Mouse (Mus musculus): Measurements from ENCODE around the gene Rpl3.

The Rpl3 gene

DNA sequence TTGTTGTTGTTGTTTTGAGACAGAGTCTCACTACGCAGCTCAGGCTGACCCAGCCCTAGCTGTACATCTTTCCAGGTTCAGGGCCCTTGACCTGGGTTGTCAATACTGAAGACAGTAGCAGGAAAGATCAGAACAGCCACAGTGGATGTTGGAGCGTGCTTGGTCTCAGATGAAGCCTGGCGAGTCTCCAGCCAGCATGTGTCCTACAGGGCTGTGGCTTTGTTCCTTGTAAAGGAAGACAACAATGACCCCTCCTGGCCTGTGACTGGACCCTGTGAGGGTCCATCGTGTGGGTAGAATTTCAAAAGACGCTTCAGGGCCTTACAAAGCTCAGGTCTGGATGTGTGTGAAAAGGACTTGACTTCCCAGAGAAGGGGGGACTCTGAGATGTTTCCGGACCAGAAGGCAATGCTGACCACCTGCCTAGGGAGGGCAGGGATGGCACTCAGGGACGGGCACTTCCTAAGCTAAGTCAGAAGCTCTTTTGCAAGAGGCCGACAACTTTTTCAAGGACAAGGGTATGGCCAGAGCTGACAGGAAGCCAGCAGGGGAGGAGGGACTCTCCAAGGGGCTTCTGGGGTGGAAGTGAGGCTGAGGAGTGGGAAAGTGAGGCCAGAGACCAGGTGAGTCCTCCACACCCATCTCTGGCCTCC lies 38.2 kb downstream of the Rpl3 start:
- H3K36me3 ChIP-seq (ENCODE audit: control insufficient read depth, insufficient read depth, low read length, poor library complexity, severe bottlenecking): no peaks in the 10 kb centered on the region
- no peak for DNase-seq (ENCODE audit: low read depth, low spot score)
- H3K27me3 ChIP-seq (ENCODE audit: control insufficient read depth, insufficient read depth, low read length, poor library complexity, severe bottlenecking): no peaks in the 10 kb centered on the region

DNA sequence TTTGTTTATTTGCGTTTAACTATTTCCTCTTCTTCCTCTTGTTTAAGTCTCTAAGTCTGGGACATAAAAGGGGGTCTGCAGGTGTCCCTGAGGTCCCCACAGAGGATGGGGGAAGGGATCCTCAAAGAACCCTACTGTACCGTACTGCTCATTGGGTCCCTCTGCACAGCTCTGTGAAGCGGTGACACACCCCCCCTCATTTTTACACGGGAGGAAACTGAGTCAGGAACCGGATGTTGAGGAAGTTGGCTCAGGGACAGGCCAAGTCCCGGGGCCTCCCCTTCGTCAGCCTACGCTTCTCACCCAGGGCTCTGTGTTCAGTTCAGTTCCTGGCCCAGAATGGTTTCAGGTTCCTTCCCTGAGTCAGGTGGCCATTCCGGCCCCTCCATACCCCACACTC lies 39.9 kb downstream of the Rpl3 start:
- no peaks in the 10 kb centered on the region for H3K36me3 ChIP-seq (ENCODE audit: control insufficient read depth, insufficient read depth, low read length, poor library complexity, severe bottlenecking)
- DNase-seq (ENCODE audit: low read depth, low spot score): no peak
- no peaks in the 10 kb centered on the region for H3K27me3 ChIP-seq (ENCODE audit: control insufficient read depth, insufficient read depth, low read length, poor library complexity, severe bottlenecking)

DNA sequence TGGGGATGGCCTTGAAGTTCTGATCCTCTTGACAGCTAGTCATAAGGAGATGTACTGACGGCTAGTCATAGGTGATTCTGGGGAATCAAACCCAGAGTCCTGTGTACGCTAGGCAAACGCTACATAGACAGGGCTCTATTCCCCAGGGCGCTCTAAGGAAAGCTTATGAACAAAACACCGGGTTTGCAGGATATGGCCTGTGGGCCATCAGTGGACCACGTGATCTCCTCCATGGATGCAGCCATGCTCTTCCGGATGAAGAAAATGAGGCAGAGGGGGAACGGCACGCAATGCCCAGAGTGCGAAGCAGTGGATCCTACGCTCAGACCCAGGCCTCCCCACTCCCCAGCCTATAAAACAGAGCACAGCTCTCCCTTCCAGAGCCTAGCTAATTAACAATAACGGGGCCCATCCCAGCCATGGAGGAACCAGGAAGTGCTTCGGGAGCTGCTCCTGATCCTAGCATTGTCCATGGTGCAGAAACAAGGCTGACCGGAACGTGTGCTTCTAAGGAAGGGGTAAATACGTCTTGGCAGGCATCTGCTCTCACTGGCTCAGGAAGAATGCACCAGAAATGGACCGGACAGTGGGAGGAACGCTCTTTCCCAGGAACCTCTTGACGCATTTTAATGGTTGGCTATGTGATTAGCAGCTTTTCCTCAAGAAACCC lies 40.4 kb downstream of the Rpl3 start:
- H3K36me3 ChIP-seq (ENCODE audit: control insufficient read depth, insufficient read depth, low read length, poor library complexity, severe bottlenecking): no peaks in the 10 kb centered on the region

DNA sequence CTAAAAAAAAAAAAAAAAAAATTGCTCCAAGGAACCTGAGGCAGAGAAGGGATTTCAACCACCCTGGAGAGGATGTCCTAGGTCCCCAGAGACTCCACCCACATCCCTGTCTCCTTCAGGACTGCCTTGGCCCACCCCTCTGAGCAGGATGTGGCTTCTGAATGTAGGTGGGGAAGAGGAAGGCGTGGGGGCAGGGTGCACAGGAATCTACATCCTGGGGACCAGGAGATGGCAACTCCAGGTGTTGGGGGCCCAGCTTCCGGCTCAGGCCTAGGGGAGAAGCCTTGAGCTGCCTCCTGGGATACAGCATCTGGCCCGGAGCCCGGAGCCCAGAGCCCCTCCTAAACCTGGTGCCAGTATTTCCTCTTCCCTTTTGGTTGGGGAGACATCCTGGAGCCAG lies 41.6 kb downstream of the Rpl3 start:
- no peaks in the 10 kb centered on the region for H3K36me3 ChIP-seq (ENCODE audit: control insufficient read depth, insufficient read depth, low read length, poor library complexity, severe bottlenecking)
- no peaks in the 10 kb centered on the region for H3K27me3 ChIP-seq (ENCODE audit: control insufficient read depth, insufficient read depth, low read length, poor library complexity, severe bottlenecking)
- no peak for DNase-seq (ENCODE audit: low read depth, low spot score)

More for the DNA sequence above, 40.4 kb downstream of the Rpl3 start:
- DNase-seq (ENCODE audit: low read depth, low spot score): no peak
- H3K27me3 ChIP-seq (ENCODE audit: control insufficient read depth, insufficient read depth, low read length, poor library complexity, severe bottlenecking): no peaks in the 10 kb centered on the region

DNA sequence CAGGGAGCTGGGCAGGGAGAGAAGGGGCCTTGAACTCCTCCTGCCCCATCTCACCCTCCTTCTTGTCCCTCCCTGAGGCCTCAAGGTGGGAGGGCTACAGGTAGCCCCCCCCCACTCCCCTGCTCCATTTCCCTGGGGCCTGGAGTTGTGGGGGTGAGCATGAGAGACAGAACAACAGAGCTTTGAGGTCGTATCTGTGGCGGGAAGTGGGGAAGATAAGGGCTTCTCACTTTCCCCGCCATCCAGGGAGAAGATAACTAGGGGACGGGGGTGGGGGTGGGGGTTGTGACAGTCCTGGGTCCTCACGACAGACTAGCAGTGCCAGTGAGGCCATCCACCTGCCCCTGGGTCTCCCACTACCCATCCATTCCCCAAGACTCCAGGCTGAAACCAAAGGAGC lies 43.7 kb downstream of the Rpl3 start:
- no peak for DNase-seq (ENCODE audit: low read depth, low spot score)
- Histone ChIP-seq H3K27me3 (ENCODE audit: control insufficient read depth, insufficient read depth, low read length, poor library complexity, severe bottlenecking) (no peaks in the 10 kb centered on the region), H3K36me3 (ENCODE audit: control insufficient read depth, insufficient read depth, low read length, poor library complexity, severe bottlenecking) (no peaks in the 10 kb centered on the region)

DNA sequence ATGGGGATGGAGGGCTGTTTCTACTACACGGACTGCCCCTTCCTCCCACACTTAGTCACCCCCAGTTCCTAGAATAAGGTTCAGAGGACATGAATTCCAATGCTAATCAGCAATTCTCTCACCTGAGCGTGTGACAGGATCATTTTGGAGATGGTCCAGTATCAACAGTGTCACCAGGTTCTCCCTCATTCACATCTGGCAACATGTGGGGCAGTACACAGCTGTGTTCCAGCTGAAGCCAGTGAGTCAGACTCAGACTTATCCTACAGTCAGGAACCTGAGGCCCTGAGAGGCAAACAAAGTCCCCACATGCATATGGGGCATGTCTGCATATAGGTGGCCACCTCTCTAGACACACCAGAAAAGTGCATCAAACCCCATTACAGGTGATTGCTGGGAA lies 44.4 kb downstream of the Rpl3 start:
- no peak for DNase-seq (ENCODE audit: low read depth, low spot score)

DNA sequence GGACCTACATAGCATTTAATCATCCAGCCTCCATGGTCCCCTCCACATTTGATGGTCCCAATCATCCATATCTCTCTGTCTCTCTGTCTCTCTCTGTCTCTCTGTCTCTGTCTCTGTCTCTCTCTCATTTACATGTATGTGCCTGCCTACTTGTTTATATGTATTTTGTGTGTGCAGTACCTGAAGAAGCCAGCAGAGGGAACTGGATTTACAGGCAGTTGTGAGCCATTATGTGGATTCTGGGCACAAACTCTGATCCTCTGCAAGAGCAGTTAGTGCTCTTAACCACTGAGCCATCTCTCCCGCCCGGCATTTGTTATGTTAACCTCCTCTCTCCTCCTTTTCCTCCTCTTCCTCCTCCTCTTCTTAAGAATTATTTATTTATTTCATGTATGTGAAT lies 45.9 kb downstream of the Rpl3 start:
- DNase-seq (ENCODE audit: low read depth, low spot score): peak; percentile 25
- Histone ChIP-seq H3K36me3 (ENCODE audit: control insufficient read depth, insufficient read depth, low read length, poor library complexity, severe bottlenecking) (no peaks in the 10 kb centered on the region), H3K27me3 (ENCODE audit: control insufficient read depth, insufficient read depth, low read length, poor library complexity, severe bottlenecking) (no peaks in the 10 kb centered on the region)

More for the DNA sequence above, 44.4 kb downstream of the Rpl3 start:
- Histone ChIP-seq H3K27me3 (ENCODE audit: control insufficient read depth, insufficient read depth, low read length, poor library complexity, severe bottlenecking) (no peaks in the 10 kb centered on the region), H3K36me3 (ENCODE audit: control insufficient read depth, insufficient read depth, low read length, poor library complexity, severe bottlenecking) (no peaks in the 10 kb centered on the region)

DNA sequence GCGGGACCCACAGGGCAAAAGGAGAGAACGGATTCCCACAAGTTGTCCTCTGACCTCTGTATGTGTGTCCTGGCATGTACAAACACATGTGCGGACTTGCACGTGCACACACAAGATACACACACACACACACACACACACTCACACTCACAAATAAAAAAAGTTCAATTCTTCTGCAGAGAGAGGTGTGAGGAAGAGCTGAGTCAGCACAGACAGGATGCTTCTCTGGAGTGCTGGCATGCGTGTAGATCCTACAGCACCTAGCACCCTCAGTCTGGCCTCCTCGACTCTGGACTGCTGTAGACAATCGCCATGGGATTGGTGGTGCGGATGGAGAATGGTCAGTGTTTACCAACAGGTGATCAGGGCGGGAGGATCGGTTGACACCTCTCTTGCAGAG lies 47.4 kb downstream of the Rpl3 start:
- Histone ChIP-seq H3K36me3 (ENCODE audit: control insufficient read depth, insufficient read depth, low read length, poor library complexity, severe bottlenecking) (no peaks in the 10 kb centered on the region), H3K27me3 (ENCODE audit: control insufficient read depth, insufficient read depth, low read length, poor library complexity, severe bottlenecking) (no peaks in the 10 kb centered on the region)
- no peak for DNase-seq (ENCODE audit: low read depth, low spot score)

DNA sequence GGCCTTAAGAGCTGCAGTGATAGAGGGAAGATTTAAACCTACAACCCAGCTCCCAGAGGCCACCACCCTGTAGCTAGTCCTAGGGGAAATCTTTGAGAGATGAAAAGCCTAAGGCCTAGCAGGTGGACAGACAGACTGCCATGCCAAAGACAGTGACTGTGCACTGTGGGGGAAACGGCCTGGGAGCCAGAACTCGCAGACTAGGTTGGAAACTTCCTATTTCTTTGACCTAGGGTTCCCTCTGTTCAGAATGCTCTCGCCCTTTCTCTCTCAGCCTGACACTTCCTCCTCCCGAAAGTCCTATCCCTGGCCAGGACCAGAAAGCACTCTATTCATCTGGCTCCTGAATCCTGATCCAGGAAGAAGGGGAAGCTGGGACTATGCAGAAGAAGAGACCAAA lies 49.5 kb downstream of the Rpl3 start:
- DNase-seq (ENCODE audit: low read depth, low spot score): no peak
- no peaks in the 10 kb centered on the region for H3K27me3 ChIP-seq (ENCODE audit: control insufficient read depth, insufficient read depth, low read length, poor library complexity, severe bottlenecking)
- no peaks in the 10 kb centered on the region for H3K36me3 ChIP-seq (ENCODE audit: control insufficient read depth, insufficient read depth, low read length, poor library complexity, severe bottlenecking)

DNA sequence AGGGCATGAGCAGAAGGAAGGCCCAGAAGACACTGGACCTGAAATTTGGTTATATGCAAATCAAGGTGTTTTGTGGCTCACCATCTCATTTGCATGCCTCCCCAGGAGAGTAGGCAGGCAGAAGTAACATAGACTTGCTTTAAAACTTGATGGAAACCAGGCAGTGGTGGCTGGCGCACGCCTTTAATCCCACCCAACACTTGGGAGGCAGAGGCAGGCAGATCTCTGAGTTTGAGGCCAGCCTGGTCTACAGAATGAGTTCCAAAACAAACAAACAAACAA lies 53.6 kb downstream of the Rpl3 start:
- no peaks in the 10 kb centered on the region for H3K36me3 ChIP-seq (ENCODE audit: control insufficient read depth, insufficient read depth, low read length, poor library complexity, severe bottlenecking)
- H3K27me3 ChIP-seq (ENCODE audit: control insufficient read depth, insufficient read depth, low read length, poor library complexity, severe bottlenecking): no peaks in the 10 kb centered on the region
- peak; percentile 52 for DNase-seq (ENCODE audit: low read depth, low spot score)

DNA sequence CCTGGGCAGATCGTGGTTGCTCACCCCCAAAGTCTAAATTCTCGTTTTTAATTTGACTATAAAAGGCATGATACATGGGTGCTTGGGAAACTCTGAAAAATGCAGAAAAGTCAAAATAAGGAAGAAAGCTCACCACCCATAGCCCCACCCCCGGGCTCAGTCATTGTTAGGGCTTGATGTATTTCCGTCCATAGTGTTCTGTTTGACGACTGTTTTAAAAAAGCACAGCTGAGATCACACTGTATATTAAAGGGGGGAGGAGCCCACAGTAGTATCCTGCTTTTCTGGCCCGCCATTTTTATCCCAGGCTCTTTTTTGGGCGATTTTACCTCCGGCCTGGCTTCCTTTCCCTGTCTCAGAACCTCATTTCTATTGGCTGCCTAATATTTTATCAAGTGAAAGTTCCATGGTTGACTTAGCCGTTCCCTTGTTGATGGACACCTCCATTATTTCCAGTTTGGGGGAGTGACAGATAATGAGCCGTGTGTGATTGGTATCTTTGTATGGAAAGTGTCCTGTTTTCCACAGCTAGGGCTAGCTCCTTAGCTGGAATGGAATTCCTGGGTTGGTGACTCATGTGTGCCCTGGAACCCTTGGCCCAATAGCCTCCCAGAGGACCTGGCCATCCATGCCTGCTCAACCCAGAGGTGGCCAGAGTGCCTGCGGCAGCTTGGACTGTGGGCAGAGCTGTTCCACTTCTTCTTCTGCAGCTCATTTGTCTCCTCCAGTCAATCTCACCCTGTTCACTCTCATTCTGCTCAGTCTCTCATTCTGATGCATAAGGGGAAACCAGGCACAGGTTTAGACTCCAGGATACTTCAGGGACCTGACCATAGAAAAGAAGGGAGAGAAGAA lies 54.2 kb downstream of the Rpl3 start:
- no peaks in the 10 kb centered on the region for H3K36me3 ChIP-seq (ENCODE audit: control insufficient read depth, insufficient read depth, low read length, poor library complexity, severe bottlenecking)
- DNase-seq (ENCODE audit: low read depth, low spot score): peak; percentile 12
- no peaks in the 10 kb centered on the region for H3K27me3 ChIP-seq (ENCODE audit: control insufficient read depth, insufficient read depth, low read length, poor library complexity, severe bottlenecking)

DNA sequence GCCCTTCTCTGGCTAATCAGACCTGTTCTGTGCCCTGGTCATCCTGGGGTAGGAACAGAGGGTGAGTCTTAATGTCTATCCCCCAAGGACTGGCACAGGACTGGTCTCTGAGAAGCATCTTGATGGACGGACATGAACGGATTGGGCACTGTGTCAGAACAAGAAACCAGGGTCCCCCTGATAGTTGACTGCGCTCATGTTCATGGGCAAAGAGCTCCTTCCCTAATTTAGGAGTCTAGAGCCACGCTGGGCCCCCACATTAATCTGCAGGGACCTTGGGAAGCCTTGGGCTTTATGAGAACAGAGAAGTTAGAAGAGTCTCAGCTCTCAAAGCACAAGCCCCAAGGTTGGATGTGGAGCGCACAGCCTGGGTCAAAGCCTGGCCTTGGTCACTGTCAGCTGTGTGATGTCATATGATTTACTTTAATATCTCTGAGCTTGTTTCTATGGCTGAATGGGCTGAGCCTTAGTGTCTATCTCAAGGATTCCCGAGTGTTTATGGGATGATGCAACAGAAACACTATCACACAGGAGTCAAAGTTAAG lies 56.3 kb downstream of the Rpl3 start:
- Histone ChIP-seq H3K36me3 (ENCODE audit: control insufficient read depth, insufficient read depth, low read length, poor library complexity, severe bottlenecking) (no peaks in the 10 kb centered on the region), H3K27me3 (ENCODE audit: control insufficient read depth, insufficient read depth, low read length, poor library complexity, severe bottlenecking) (no peaks in the 10 kb centered on the region)
- no peak for DNase-seq (ENCODE audit: low read depth, low spot score)

DNA sequence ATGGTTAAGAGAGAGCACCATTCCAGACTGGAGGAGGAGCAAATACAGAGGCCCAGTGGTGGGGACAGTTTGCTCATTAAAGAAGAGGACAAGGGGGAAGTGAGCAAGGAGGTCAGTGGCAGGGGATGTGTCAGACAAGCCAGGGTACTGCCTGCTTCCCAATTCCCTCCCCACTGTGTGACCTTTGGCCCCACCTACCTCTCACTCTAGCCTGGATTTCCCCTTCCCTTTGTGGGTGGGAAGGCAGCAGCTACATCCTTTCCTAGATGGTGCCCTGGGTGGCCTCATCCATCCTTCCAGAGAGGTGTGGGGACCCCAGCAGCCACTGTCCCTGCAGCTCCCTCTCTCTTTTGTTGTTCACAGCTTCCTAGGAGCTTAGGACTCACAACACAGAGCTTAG lies 56.8 kb downstream of the Rpl3 start:
- H3K36me3 ChIP-seq (ENCODE audit: control insufficient read depth, insufficient read depth, low read length, poor library complexity, severe bottlenecking): no peaks in the 10 kb centered on the region
- H3K27me3 ChIP-seq (ENCODE audit: control insufficient read depth, insufficient read depth, low read length, poor library complexity, severe bottlenecking): no peaks in the 10 kb centered on the region
- DNase-seq (ENCODE audit: low read depth, low spot score): no peak

DNA sequence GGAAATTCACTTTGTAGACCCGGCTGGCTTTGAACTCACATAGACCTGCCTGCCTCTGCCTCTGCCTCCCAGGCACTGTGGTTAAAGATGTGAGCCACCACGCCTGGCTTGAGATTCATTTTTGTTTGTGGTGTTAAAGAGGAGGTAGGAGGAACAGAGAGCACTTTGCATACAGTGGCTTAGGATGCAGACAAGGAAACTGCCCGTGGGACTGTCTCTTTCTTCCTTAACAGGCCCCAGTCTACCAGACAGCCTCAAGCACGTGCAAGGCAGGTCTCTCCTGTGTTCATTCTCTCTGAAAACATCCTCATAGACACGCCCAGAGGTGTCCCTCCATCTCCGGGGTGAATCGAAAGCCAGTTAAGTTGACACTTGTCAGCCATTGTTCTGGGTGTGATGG lies 57.3 kb downstream of the Rpl3 start:
- Histone ChIP-seq H3K36me3 (ENCODE audit: control insufficient read depth, insufficient read depth, low read length, poor library complexity, severe bottlenecking) (no peaks in the 10 kb centered on the region), H3K27me3 (ENCODE audit: control insufficient read depth, insufficient read depth, low read length, poor library complexity, severe bottlenecking) (no peaks in the 10 kb centered on the region)
- no peak for DNase-seq (ENCODE audit: low read depth, low spot score)

DNA sequence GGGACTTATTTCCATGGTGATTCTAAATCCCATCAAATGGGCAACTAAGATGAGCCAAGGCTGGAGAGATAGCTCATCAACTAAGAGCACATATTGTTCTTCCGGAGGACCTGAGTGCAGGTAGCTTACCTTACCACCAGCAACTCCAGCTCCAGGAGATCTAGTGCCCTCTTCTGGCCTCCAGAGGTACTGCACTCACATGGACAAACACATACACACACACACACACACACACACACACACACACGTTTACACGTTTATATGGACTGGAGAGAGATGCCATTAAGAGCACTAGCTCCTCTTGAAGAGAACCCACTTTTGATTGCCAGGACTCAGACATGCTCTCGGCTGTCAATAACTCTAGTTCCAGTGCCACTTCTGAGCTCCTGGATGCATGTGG lies 60.5 kb downstream of the Rpl3 start:
- DNase-seq (ENCODE audit: low read depth, low spot score): no peak

More for the DNA sequence above, 60.5 kb downstream of the Rpl3 start:
- no peaks in the 10 kb centered on the region for H3K36me3 ChIP-seq (ENCODE audit: control insufficient read depth, insufficient read depth, low read length, poor library complexity, severe bottlenecking)
- H3K27me3 ChIP-seq (ENCODE audit: control insufficient read depth, insufficient read depth, low read length, poor library complexity, severe bottlenecking): no peaks in the 10 kb centered on the region
